25 mouse cellular contexts compared by ENCODE assay signal in genomic region chr12:17791111-17791510, GRCm38 (mm10).
"Had no signal": no experiment of that assay in that cellular context is flagged by ENCODE, and none has a peak within 500 bp of the region (broad histone marks: within the 10 kb centered on the region; RNA-seq: fewer than 3 reads in every experiment).

No protein-coding gene starts in this region.

- H3K27ac ChIP-seq: embryonic facial prominence, embryonic 10.5 days; embryonic facial prominence, embryonic 12.5 days; embryonic facial prominence, embryonic 13.5 days; embryonic facial prominence, embryonic 15.5 days; forebrain, embryonic 10.5 days; forebrain, embryonic 12.5 days; forebrain, embryonic 13.5 days; forebrain, embryonic 15.5 days; gastrocnemius, adult 2 months; heart, adult 2 months had no signal

- H3K36me3 ChIP-seq: forebrain, embryonic 15.5 days had no signal

- DNase-seq: cerebellum, adult 2 months; cerebellum, adult 8-10 months; cerebellum, adult 9-10 months; cerebellum, adult 9-11 months; cerebellum, postnatal 10 days; cerebellum, postnatal 14 days; cerebellum, postnatal 25 days; cerebellum, postnatal 36 days; embryo, embryonic 11 days; forebrain, postnatal 0 days; gastrocnemius, adult 2 months; gastrocnemius, postnatal 10 days; gastrocnemius, postnatal 14 days; gastrocnemius, postnatal 25 days; gastrocnemius, postnatal 36 days; heart, adult 2 months had no signal

- H3K4me3 ChIP-seq: embryonic facial prominence, embryonic 10.5 days; embryonic facial prominence, embryonic 12.5 days; embryonic facial prominence, embryonic 13.5 days; embryonic facial prominence, embryonic 15.5 days; erythroblast, embryonic 14.5 days; forebrain, embryonic 10.5 days; forebrain, embryonic 12.5 days; forebrain, embryonic 13.5 days; forebrain, embryonic 15.5 days; gastrocnemius, adult 2 months; heart, adult 2 months had no signal

- H3K9me3 ChIP-seq: embryonic facial prominence, embryonic 10.5 days; embryonic facial prominence, embryonic 12.5 days; embryonic facial prominence, embryonic 13.5 days; embryonic facial prominence, embryonic 15.5 days; forebrain, embryonic 10.5 days; forebrain, embryonic 12.5 days; forebrain, embryonic 13.5 days; forebrain, embryonic 15.5 days had no signal

- H3K27me3 ChIP-seq: embryonic facial prominence, embryonic 12.5 days; embryonic facial prominence, embryonic 13.5 days; embryonic facial prominence, embryonic 15.5 days; forebrain, embryonic 12.5 days; forebrain, embryonic 13.5 days; forebrain, embryonic 15.5 days had no signal

- H3K4me1 ChIP-seq: embryonic facial prominence, embryonic 10.5 days; embryonic facial prominence, embryonic 12.5 days; embryonic facial prominence, embryonic 13.5 days; embryonic facial prominence, embryonic 15.5 days; forebrain, embryonic 10.5 days; forebrain, embryonic 12.5 days; forebrain, embryonic 13.5 days; forebrain, embryonic 15.5 days had no signal
